Mouse (Mus musculus) E14TG2a.4 (cell line): ENCODE results near the gene Macrod2.
"Not testable (repeated sequence)": the region's sequence is repeated elsewhere in the genome, so short reads cannot be mapped to it uniquely, and the experiment has no call there.

Experiments used
- H3K27me3 ChIP-seq: 2 replicates; pipeline ENCODE4 v1.6.1; 2014; ENCODE audit warnings: low read length, control low read depth; ENCODE audit not compliant: insufficient read depth
- H3K36me3 ChIP-seq: 2 replicates; pipeline ENCODE4 v1.6.1; 2014; ENCODE audit warnings: low read length, control low read depth; ENCODE audit not compliant: insufficient read depth
- H3K4me1 ChIP-seq: replicated peaks from 2 replicates; pipeline ENCODE4 v1.6.1; 2014; ENCODE audit warnings: low read depth, low read length, control low read depth
- H3K4me3 ChIP-seq: replicated peaks from 2 replicates; pipeline ENCODE4 v1.5.1; 2014; ENCODE audit warnings: mild to moderate bottlenecking, low read length
- H3K9me3 ChIP-seq: 2 replicates; pipeline ENCODE4 v1.6.1; 2014; ENCODE audit warnings: low read length, control low read depth
- CTCF ChIP-seq: conservative IDR thresholded peaks from 2 replicates; pipeline ENCODE4 v1.5.1; 2014; ENCODE audit warnings: low read length
- NANOG ChIP-seq: IDR thresholded peaks from 2 replicates; pipeline ENCODE4 v1.6.1; 2014; ENCODE audit warnings: borderline replicate concordance, low read length, mixed read lengths
- POU5F1 ChIP-seq: IDR thresholded peaks from 2 replicates; pipeline ENCODE4 v1.6.1; 2014; ENCODE audit warnings: low read length, borderline replicate concordance

Gene Macrod2

GRCm38 (mm10) chr2:140717407-140717806, 322.3 kb downstream of the Macrod2 start:
- H3K4me1 ChIP-seq = no peaks in the 10 kb centered on the region
- H3K27me3 ChIP-seq = no peaks in the 10 kb centered on the region
- no peak overlapping the region for H3K4me3 ChIP-seq
- H3K9me3 ChIP-seq = no peaks in the 10 kb centered on the region
- TF ChIP-seq CTCF = no peak
- no peaks in the 10 kb centered on the region for H3K36me3 ChIP-seq

- no peaks in the 10 kb centered on the region for H3K27me3 ChIP-seq
- no peaks in the 10 kb centered on the region for H3K9me3 ChIP-seq
- TF ChIP-seq NANOG = no peak
- no peak for TF ChIP-seq POU5F1
- TF ChIP-seq CTCF = no peak
- H3K4me1 ChIP-seq = no peaks in the 10 kb centered on the region
- H3K36me3 ChIP-seq = no peaks in the 10 kb centered on the region
- no peak overlapping the region for H3K4me3 ChIP-seq
Observed at GRCm38 (mm10) chr2:140732616-140733183, 337.6 kb downstream of the Macrod2 start.

- peaks cover 9% of the 10 kb centered on the region for H3K9me3 ChIP-seq
- H3K4me1 ChIP-seq = no peaks in the 10 kb centered on the region
- no peaks in the 10 kb centered on the region for H3K27me3 ChIP-seq
- H3K4me3 ChIP-seq = no peak overlapping the region
- TF ChIP-seq POU5F1 (no peak), NANOG (no peak), CTCF (no peak)
- no peaks in the 10 kb centered on the region for H3K36me3 ChIP-seq
Observed at GRCm38 (mm10) chr2:140740511-140740910, 345.4 kb downstream of the Macrod2 start.

- not testable (repeated sequence) for H3K27me3 ChIP-seq, H3K36me3 ChIP-seq, H3K4me3 ChIP-seq, H3K4me1 ChIP-seq, H3K9me3 ChIP-seq
Observed at GRCm38 (mm10) chr2:140742954-140743353, 347.8 kb downstream of the Macrod2 start.

GRCm38 (mm10) chr2:140758881-140759280, 363.8 kb downstream of the Macrod2 start:
- H3K36me3 ChIP-seq = no peaks in the 10 kb centered on the region
- no peaks in the 10 kb centered on the region for H3K9me3 ChIP-seq
- TF ChIP-seq NANOG = no peak
- TF ChIP-seq CTCF = no peak
- no peak for TF ChIP-seq POU5F1
- no peaks in the 10 kb centered on the region for H3K27me3 ChIP-seq
- no peak overlapping the region for H3K4me3 ChIP-seq
- peaks cover 4% of the 10 kb centered on the region; the same call in 1 of the 2 replicates for H3K4me1 ChIP-seq

GRCm38 (mm10) chr2:140759732-140760131, 364.6 kb downstream of the Macrod2 start:
- Histone ChIP-seq H3K27me3 (no peaks in the 10 kb centered on the region), H3K4me1 (peaks cover 4% of the 10 kb centered on the region; the same call in 1 of the 2 replicates), H3K36me3 (no peaks in the 10 kb centered on the region), H3K4me3 (no peak overlapping the region), H3K9me3 (no peaks in the 10 kb centered on the region)
- TF ChIP-seq CTCF = no peak
- no peak for TF ChIP-seq NANOG
- TF ChIP-seq POU5F1 = no peak

- Histone ChIP-seq H3K4me1 (peaks cover 4% of the 10 kb centered on the region; the same call in 1 of the 2 replicates), H3K36me3 (no peaks in the 10 kb centered on the region), H3K9me3 (no peaks in the 10 kb centered on the region), H3K27me3 (no peaks in the 10 kb centered on the region), H3K4me3 (no peak overlapping the region)
- TF ChIP-seq CTCF = no peak
- no peak for TF ChIP-seq POU5F1
- TF ChIP-seq NANOG = no peak
Observed at GRCm38 (mm10) chr2:140760137-140760536, 365.0 kb downstream of the Macrod2 start.

- H3K36me3 ChIP-seq = no peaks in the 10 kb centered on the region
- H3K4me3 ChIP-seq = no peak overlapping the region
- TF ChIP-seq NANOG (no peak), POU5F1 (no peak), CTCF (no peak)
- H3K27me3 ChIP-seq = no peaks in the 10 kb centered on the region
- peaks cover 4% of the 10 kb centered on the region; the same call in 1 of the 2 replicates for H3K4me1 ChIP-seq
- no peaks in the 10 kb centered on the region for H3K9me3 ChIP-seq
Observed at GRCm38 (mm10) chr2:140763076-140763891, 368.2 kb downstream of the Macrod2 start.

- H3K4me3 ChIP-seq = no peak overlapping the region
- H3K36me3 ChIP-seq = no peaks in the 10 kb centered on the region
- H3K27me3 ChIP-seq = no peaks in the 10 kb centered on the region
- no peak for TF ChIP-seq POU5F1
- no peak for TF ChIP-seq NANOG
- no peak for TF ChIP-seq CTCF
- no peaks in the 10 kb centered on the region for H3K4me1 ChIP-seq
- H3K9me3 ChIP-seq = no peaks in the 10 kb centered on the region
Observed at GRCm38 (mm10) chr2:140769473-140769872, 374.4 kb downstream of the Macrod2 start.
